Mouse (Mus musculus) CD8-positive naive resting alpha-beta T cell, adult 2 months (primary cell): ENCODE data around the gene Ucn.

Experiments
- DNase-seq, 2 experiments: peaks; one replicate each; pipeline ENCODE4 v3.0.0; 2022; ENCODE audit warnings: low read depth in 2 of 2, low spot score in 2 of 2

Gene Ucn

DNA sequence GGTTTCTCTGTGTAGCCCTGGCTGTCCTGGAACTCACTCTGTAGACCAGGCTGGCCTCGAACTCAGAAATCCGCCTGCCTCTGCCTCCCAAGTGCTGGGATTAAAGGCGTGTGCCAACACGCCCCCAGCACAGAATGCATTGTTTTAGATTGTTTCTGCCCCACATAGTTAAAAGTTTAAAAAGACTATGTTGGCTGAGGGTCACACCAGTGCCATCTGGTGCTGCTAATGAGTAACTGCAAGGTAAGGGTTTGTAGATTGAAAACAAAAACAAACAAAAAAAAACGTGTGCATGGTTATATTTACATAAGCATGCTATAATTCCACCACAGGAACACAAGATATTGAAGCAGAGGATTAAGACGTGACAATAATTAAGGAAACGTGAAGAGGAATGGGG is 27.8 kb downstream of the Ucn start:
- peak in 1 of 2 experiments; percentile 15 for DNase-seq

DNA sequence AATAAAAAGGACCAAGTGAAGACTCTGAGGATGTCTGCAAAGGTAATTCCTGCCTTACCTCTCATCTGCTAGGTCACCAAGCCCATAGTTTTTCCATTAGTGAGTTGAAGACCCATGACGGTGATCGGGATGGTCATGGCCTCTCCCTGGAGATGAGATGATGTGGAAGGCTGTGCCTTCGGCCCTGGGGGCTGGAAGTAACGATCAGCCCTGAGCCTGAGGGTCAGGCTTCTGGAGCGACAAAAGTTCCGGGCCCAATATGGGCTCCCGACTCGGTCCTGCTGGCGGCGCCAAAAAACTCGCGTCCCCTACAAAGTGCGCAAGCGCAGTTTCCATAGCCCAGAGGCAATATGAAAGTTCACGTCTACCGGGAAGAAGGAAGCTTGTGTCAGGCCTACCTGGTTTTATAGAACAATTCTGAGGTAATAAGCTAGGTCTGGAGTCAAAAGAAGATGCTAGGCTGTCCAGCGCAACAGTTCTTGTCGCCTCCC is 30.6 kb downstream of the Ucn start, which contains the start of gene Slc30a3:
Gene Slc30a3 (minus strand): TSS at position 238 of the 491 bp plus-strand sequence.
- no peak for DNase-seq

DNA sequence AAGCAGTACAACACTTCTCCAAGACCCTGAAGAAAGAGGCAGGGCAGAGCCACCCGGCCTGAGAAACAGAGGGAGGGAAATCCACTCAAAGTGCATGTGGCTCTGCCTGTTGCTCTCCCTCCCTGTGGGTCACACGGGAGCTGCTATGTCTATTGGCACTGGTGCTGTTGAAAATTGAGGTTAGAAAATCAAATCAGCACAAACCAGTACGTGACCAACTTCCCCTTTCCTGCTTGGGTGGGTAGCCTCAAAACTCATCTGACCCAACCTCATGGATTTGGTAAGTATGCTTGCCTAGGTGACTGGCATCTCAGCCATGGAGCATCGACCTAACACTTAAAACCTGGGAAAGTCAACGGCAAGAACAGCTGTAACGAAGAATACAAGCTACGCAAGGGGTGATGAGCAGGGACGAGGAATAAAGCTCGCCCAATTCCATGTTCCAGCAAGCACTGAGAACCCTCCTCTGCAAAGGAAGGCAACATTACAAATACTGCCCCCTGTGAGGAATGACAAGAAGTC is 32.8 kb downstream of the Ucn start, which contains the start of gene Dnajc5g:
Gene Dnajc5g (plus strand): TSS at position 472 of the 522 bp plus-strand sequence.
- no peak for DNase-seq

DNA sequence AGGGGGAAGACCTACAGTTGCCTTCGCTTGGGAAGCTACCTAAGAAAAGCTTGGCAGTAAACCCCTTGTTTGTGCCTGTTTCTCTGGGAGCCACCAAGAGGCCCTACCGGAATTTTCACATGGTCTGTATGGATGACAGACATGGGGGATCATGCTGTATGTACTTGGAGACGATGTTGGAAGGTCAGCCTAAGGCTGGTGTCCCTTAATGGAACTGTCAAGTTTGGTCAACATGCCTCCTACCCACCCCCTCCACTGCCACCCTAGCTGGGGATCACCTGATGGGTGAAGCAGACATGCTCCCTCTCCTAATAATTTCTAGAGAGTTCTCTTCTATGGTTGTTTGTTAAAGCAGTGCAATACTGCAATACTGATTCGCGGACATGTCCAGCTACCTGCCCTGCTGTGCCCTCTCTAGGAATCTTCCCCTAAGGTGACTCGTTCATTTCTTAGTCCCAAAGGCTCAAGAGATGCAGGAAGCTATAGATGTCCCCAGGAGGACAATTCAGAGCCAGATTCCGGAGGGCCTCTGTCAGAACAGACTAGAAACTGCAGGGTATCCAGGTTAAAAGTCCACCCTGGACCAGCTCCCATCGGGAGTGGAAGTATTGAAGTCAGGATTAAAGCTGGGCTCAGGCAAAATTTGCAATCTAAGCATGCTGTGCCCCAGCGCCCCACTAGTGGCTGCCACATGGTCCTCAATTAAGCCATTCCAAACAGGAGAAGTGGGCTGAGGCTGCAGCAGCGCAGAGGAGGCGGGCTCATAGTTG is 42.7 kb downstream of the Ucn start:
- no peak for DNase-seq

DNA sequence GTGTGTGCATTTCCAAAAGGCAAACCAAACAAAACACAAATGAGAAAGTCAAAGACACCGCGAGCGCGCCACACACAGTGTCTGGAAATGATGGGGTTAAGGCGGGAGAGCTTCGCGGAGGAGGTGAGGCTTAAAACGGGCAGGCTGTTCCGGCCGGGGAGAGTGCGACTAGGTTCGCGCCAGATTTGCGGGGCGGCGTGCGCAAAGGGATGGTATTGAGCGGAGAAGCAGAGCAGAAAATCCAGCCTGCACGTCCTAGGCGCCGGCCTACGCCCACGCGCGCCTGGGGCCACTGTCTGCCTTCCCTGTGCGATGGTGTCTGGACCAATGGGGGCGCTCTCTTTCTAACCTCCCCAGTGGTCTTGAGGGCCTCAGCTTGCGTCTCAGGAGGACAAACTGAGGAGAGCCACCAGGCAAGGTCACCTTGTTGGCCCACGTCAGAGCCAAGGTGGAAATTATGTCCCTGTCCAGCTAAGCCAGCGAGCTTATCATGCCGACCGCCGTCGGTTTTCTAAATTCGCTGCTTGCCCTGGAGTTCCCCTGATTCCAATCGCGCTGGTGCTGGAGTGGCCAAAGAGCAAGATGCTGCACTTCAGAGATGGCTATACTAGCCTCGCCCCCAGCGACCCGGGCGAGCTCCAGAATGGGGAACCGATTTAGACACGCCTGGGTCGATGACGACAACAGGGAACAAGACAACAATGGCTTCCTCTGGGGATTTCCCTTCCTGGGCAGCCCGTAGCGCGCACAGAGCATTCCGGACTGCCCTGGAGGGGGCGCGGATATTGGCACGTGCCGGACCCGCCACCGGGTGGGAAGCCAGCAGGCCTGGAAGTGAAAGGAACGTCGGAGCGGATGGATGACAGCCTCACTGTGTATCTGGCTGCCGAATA is 43.6 kb downstream of the Ucn start:
- peak; percentile 47 to 57 for DNase-seq

DNA sequence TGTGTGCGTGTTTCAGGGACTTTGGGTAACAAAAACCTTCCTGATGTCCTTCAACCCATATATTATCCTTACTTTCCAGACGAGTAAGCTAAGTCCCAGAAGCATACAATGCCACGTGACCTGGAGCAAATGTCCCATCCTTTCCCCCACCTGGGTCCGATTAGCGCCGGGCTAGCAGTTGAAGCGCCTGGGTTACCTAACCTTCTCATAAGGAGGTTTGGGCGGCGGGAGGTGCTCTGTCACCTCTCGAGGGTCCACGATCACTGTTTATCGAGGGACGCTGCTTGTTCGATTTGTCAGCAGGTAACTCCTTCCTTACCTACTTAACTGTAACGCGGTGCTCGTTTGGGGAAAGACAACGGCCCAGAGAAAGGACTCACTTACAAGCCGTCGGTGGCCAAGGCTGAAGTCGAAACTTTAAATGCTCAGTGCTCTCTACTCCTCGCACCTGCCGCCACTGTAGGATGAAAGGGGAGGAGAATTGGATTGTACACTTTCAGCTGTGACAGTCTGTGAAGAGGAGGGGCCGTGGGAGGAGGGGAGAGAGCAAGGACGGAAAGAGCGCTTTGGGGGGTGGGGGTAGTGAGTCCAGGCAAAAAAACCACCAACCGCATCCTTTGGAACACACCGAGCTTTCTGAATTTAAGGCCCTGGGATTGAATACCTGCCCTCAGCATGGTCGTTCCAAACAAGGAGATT is 44.4 kb downstream of the Ucn start:
- DNase-seq: peak in 1 of 2 experiments; percentile 4

DNA sequence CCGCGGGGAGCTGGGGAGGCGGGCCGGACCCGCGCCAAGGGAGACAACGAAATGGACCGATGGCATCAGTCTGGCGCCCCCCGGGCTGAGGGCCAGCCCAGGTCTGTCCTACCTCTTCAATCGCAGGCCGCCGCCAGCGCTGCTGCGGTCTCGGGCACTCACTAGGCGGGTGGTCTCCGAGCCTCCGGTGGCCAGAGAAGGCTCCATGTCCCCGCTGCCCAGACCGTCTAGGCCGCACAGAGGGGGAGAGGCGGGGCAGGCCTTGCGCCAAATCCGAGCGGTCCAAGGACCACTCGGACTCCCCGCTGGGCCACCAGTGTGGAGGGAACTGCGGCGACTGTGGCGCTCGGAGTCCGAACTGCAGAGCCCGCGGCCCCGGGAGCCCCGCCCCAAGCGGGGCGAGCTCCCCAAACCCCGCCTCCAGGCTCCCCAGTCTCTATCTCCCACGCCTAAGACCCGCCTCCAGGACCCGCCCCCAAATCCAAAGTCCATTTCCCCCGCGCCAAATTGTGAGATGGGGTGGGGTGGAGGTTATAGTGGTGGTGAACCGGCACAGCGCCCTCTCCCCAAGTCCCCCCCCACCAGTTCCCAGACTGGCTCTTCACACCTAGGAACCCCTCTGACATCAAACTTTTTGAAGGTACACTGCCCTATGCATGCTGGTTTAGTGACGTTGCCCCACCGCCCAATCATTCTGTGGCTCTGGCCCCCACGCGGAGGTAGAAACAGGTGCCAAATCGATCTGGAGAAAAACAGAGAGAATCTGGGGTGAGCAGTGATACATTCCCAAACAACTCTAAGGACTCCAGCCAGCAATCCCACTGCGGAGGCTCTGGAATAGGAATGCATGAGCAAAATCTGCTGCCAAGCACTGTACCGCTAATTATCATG is 45.2 kb downstream of the Ucn start:
- peak in 1 of 2 experiments; percentile 12 for DNase-seq

DNA sequence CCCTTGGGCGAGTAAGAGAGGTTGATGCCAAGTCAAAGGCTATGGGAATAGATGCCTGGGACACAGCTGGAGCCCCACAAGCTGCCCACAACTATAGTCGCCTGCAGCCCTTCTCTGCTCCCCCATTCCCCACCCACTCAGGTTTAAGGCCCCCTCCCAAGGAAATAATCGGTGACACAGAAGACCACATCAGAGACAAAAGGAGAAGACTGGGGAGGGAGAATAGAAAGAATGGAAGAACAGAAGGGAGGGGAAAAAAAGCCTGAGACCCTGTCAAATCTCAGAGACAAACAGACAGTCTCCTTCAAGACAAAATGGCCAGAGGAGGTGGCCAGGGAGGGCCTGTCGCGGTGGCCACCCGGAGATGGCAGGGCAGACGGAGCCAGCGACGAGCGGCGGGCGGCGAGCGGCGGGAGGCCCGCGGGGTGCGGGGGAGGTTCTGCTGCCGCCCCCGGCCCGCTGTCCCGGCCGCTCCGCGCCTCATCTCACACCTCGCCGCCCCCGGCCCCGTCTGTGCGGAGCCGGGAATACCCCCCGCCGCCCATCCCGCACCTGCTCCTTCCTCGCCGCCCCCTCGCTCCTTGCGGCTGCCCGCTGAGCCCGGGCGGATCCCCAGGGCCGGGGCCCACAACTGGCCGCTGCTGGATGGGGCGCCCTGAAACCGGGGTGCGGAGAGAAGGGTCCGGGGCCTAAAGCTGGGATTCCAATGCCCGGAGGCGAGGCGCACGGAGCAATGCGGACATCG is 46.2 kb downstream of the Ucn start:
- no peak for DNase-seq
